Mouse (Mus musculus): Measurements from ENCODE around the gene Ssbp4.

- TF ChIP-seq MAX (IDR thresholded peaks at IDR 0.05; ENCODE audit: low read length) = no peak
- no peak for TF ChIP-seq GATA1 (IDR thresholded peaks at IDR 0.05; ENCODE audit: low read depth, low read length)
Observed at GRCm38 (mm10) chr8:70617985-70618384, 9.3 kb upstream of the Ssbp4 start.

Data from MEL (cell line).